Comparison of ENCODE assay signal across 8 mouse cellular contexts in the genomic region with DNA sequence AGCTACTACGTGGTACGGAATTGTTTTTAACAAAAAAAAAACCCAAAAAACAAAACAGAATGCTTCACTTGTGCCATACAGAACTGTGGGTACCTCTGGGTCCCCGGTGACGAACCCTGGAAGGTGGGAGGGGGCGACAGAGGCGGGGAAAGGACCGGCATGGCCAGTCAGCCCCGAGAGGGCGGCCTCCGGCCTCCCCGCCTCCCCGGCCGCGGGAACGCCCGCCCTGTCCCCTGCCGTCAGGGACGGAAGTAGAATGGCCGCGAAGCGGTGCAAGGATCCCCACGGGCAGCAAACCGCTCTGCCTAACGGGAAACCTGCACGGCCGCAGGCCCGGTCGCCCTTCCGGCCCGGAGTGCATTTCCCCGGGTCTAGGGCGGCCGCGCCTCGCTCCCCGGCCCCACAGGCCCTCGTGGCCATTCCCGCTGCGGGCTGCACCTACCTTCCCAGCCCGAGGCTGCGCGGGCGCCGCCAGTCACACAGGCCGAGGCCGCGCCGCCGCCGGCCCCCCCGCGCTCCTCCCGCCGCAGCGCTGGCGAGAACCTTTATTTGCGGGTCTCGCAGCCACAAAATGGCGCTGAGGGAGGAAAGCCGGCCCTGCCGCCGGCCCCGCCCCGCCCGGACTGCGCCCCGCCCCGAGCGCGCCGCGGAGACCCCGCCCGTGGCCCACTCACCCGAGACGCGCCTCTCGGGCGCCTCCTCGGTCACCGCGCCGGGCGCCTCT. TPM values are rescaled to one million over a fixed set of nuclear protein-coding genes. Genes with fewer than 3 reads are reported as not detected.
DNase-seq lines count a peak whose midpoint lies in the region; ATAC-seq and TF ChIP-seq lines count a peak whose summit lies in the region.

No protein-coding gene starts in this region.

- peak overlapping the region; percentile 91 for H3K9ac ChIP-seq in forebrain, embryonic 16.5 days (replicated peaks; ENCODE audit: low read depth, low read length)
- H3K9ac ChIP-seq in lung, embryonic 14.5 days = peak overlapping the region; percentile 99

- 0% methylated on average over 61 of the region's 84 CpGs for WGBS in forebrain, embryonic 16.5 days
- WGBS in lung, embryonic 14.5 days = under 1% methylated on average over 74 of the region's 84 CpGs

- peak overlapping the region; percentile 65 for H3K4me3 ChIP-seq in forebrain, embryonic 16.5 days (replicated peaks; ENCODE audit: low read length)
- H3K4me3 ChIP-seq in lung, embryonic 14.5 days (ENCODE audit: low read depth, low read length) = peak overlapping the region; percentile 99

- peak overlapping the region; percentile 94 for H3K4me2 ChIP-seq in forebrain, embryonic 16.5 days (ENCODE audit: low read length)
- H3K4me2 ChIP-seq in lung, embryonic 14.5 days = peak overlapping the region; percentile 94

- H3K4me1 ChIP-seq in forebrain, embryonic 16.5 days (replicated peaks; ENCODE audit: control insufficient read depth, insufficient read depth, low read length) = peaks cover 15% of the 10 kb centered on the region
- peaks cover 4% of the 10 kb centered on the region for H3K4me1 ChIP-seq in lung, embryonic 14.5 days (ENCODE audit: insufficient read depth)

- H3K9me3 ChIP-seq in forebrain, embryonic 16.5 days (ENCODE audit: control insufficient read depth, low read length) = no peaks in the 10 kb centered on the region
- H3K9me3 ChIP-seq in lung, embryonic 14.5 days (ENCODE audit: low read depth, low read length) = no peaks in the 10 kb centered on the region

- no peak for TF ChIP-seq CTCF in lung, embryonic 14.5 days (IDR thresholded peaks at IDR 0.05; ENCODE audit: low read depth)

- intact Hi-C loops in heart, postnatal 36 days (cut with DNase I) = loop anchor here (1.0 to 10.0 kb wide), 5 partner anchors 16 to 677 kb away; partner anchors contain the start of genes Acat2, Map3k4 and Mrpl18

- H3K36me3 ChIP-seq in forebrain, embryonic 16.5 days (ENCODE audit: control insufficient read depth, insufficient read depth) = no peaks in the 10 kb centered on the region
- 0 out of 2 replicates have a peak, but pooled peaks cover 8% of the 10 kb centered on the region for H3K36me3 ChIP-seq in lung, embryonic 14.5 days (ENCODE audit: insufficient read depth)

- peak; percentile 89 for ATAC-seq in forebrain, embryonic 16.5 days
- ATAC-seq in lung, embryonic 14.5 days (ENCODE audit: insufficient read depth) = peak; percentile 95
- peak; percentile 31 for ATAC-seq in neutrophil, adult 5-6 weeks (ENCODE audit: extremely low read depth, insufficient number of reproducible peaks, low FRiP score, poor library complexity, severe bottlenecking)

- DNase-seq in ES-CJ7 (ENCODE audit: low read depth, low spot score) = peak; percentile 56
- DNase-seq in cerebellum, adult 18-20 months = peak; percentile 83 to 92
- peak; percentile 89 to 96 for DNase-seq in heart, postnatal 36 days
- DNase-seq in layer of hippocampus, adult 8-10 months (ENCODE audit: low spot score in 2 of 2) = peak; percentile 66 to 80
- DNase-seq in lung, embryonic 14.5 days = peak; percentile 88
- DNase-seq in testis, postnatal 14 days (ENCODE audit: low spot score) = peak; percentile 89

- H3K27me3 ChIP-seq in forebrain, embryonic 16.5 days (replicated peaks; ENCODE audit: control insufficient read depth, insufficient read depth, low read length) = no peaks in the 10 kb centered on the region
- H3K27me3 ChIP-seq in lung, embryonic 14.5 days (ENCODE audit: insufficient read depth, low read length) = no peaks in the 10 kb centered on the region

- peak overlapping the region; percentile 97 for H3K27ac ChIP-seq in forebrain, embryonic 16.5 days (ENCODE audit: low read length)
- H3K27ac ChIP-seq in lung, embryonic 14.5 days (ENCODE audit: low read depth) = peak overlapping the region; percentile 100

RNA-seq across cellular contexts. Expression of gene Wtap, which starts 2.2 kb away (rescaled TPM):
- polyA plus RNA-seq in forebrain, embryonic 16.5 days (2015; fragmentation: Nextera tagmentation; extraction: Ambion mirVana) = 155 and 168 TPM in 2 replicates
- total RNA-seq in heart, postnatal 36 days (2021) = 10 to 100 TPM; 32.3 to 33.9 TPM
- 10 to 100 TPM; 54.6 to 58.4 (median 55.5) TPM for total RNA-seq in layer of hippocampus, adult 8-10 months (2022)
- polyA plus RNA-seq in lung, embryonic 14.5 days (2014; fragmentation: Nextera tagmentation; extraction: Ambion mirVana) = 136 TPM in 2 replicates
- 173 and 194 TPM in 2 replicates for total RNA-seq in neutrophil, adult 5-6 weeks (2017)

RNA-seq across cellular contexts. Expression of gene Sod2, which starts 14.8 kb away (rescaled TPM):
- 107 and 120 TPM in 2 replicates for polyA plus RNA-seq in forebrain, embryonic 16.5 days (2015; fragmentation: Nextera tagmentation; extraction: Ambion mirVana)
- total RNA-seq in heart, postnatal 36 days (2021) = 1,000 to 10,000 TPM; 1,043 to 1,108 TPM
- 100 to 1,000 TPM; 219 to 252 (median 242) TPM for total RNA-seq in layer of hippocampus, adult 8-10 months (2022)
- 100 and 106 TPM in 2 replicates for polyA plus RNA-seq in lung, embryonic 14.5 days (2014; fragmentation: Nextera tagmentation; extraction: Ambion mirVana)
- 27.9 and 28.4 TPM in 2 replicates for total RNA-seq in neutrophil, adult 5-6 weeks (2017)

RNA-seq across cellular contexts. Expression of gene Acat2, which starts 31.2 kb away (rescaled TPM):
- polyA plus RNA-seq in forebrain, embryonic 16.5 days (2015; fragmentation: Nextera tagmentation; extraction: Ambion mirVana) = 336 and 338 TPM in 2 replicates
- 1 to 10 TPM; 5.9 to 8.8 TPM for total RNA-seq in heart, postnatal 36 days (2021)
- total RNA-seq in layer of hippocampus, adult 8-10 months (2022) = 10 to 100 TPM; 45.6 to 65.8 (median 56.4) TPM
- 93.7 and 98.2 TPM in 2 replicates for polyA plus RNA-seq in lung, embryonic 14.5 days (2014; fragmentation: Nextera tagmentation; extraction: Ambion mirVana)
- total RNA-seq in neutrophil, adult 5-6 weeks (2017) = 7.1 and 10.4 TPM in 2 replicates

RNA-seq across cellular contexts. Expression of gene Acat3, which starts 51.4 kb away (rescaled TPM):
- polyA plus RNA-seq in forebrain, embryonic 16.5 days (2015; fragmentation: Nextera tagmentation; extraction: Ambion mirVana) = 1.0 and 1.1 TPM in 2 replicates
- under 1 TPM in 1 of 2 experiments, not detected in 1; 0.17 TPM for total RNA-seq in heart, postnatal 36 days (2021)
- 1 to 10 TPM; 5.1 to 7.2 (median 6.6) TPM for total RNA-seq in layer of hippocampus, adult 8-10 months (2022)
- 0.67 and 0.69 TPM in 2 replicates for polyA plus RNA-seq in lung, embryonic 14.5 days (2014; fragmentation: Nextera tagmentation; extraction: Ambion mirVana)
- total RNA-seq in neutrophil, adult 5-6 weeks (2017) = 0.35 and 0.86 TPM in 2 replicates

Comparison
In these comparisons a context has a peak if more than half of its experiments do, and no peak if none do; other contexts are left out.
1. Peak in every context shown above with its lines: DNase-seq, ATAC-seq, H3K4me3 ChIP-seq and H3K27ac ChIP-seq.
2. ATAC-seq: peak in every context shown above with its lines; median percentile 95 in lung, embryonic 14.5 days; 89 in forebrain, embryonic 16.5 days; 31 in neutrophil, adult 5-6 weeks.
3. RNA of gene Sod2, which starts 14.8 kb away (total RNA-seq): 1,043 to 1,108 TPM in heart, postnatal 36 days; 219 to 252 TPM in layer of hippocampus, adult 8-10 months and 27.9 to 28.4 TPM in neutrophil, adult 5-6 weeks; every median in the first group is over 4 times any median in the second.